Mouse (Mus musculus): ENCODE measurements at regions not wholly inside any gene's neighbourhood (a gene's known extent, or its start where the extent isn't known, plus 50 kb on each side); places are given as distances from the start of the nearest gene placed in this dataset.

DNA sequence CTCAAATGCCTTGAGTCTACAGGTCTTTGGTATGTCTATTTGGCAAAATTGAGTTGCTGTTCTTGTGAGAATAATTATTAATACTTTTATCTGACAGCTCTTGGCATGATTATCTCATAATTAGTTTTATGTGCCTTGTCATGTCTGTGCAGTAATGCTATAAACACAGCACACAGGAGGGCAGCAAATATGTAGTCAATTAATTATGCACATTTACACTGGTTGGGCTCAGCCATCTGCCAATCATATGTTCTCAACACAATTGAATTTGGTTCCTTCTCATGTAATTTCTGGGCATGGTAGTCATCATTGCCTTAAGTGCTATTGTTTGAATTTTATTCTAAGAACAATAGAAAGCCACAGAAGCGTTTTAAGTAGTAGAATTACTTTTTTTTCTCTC lies 1650.7 kb upstream of the Tenm2 start:
- Histone ChIP-seq H3K27ac (ENCODE audit: low read length) (no peak overlapping the region), H3K36me3 (ENCODE audit: control insufficient read depth, insufficient read depth) (no peaks in the 10 kb centered on the region), H3K9ac (replicated peaks; ENCODE audit: low read depth, low read length) (no peak overlapping the region), H3K4me3 (replicated peaks; ENCODE audit: low read length) (no peak overlapping the region), H3K4me1 (replicated peaks; ENCODE audit: control insufficient read depth, insufficient read depth, low read length) (no peaks in the 10 kb centered on the region), H3K27me3 (replicated peaks; ENCODE audit: control insufficient read depth, insufficient read depth, low read length) (no peaks in the 10 kb centered on the region), H3K4me2 (ENCODE audit: low read length) (no peak overlapping the region), H3K9me3 (ENCODE audit: control insufficient read depth, low read length) (no peaks in the 10 kb centered on the region)
- 33% methylated on average over 1 of the region's 1 CpGs for WGBS
- peak; percentile 43; the same call in 1 of the 2 replicates for ATAC-seq

- Histone ChIP-seq H3K9ac (replicated peaks; ENCODE audit: low read depth, low read length) (no peak overlapping the region), H3K4me1 (replicated peaks; ENCODE audit: control insufficient read depth, insufficient read depth, low read length) (no peaks in the 10 kb centered on the region), H3K9me3 (ENCODE audit: control insufficient read depth, low read length) (no peaks in the 10 kb centered on the region), H3K27ac (ENCODE audit: low read length) (no peak overlapping the region), H3K27me3 (replicated peaks; ENCODE audit: control insufficient read depth, insufficient read depth, low read length) (no peaks in the 10 kb centered on the region), H3K4me3 (replicated peaks; ENCODE audit: low read length) (no peak overlapping the region), H3K36me3 (ENCODE audit: control insufficient read depth, insufficient read depth) (no peaks in the 10 kb centered on the region), H3K4me2 (ENCODE audit: low read length) (peak overlapping the region; percentile 20; the same call in 1 of the 2 replicates)
- 16% methylated on average over 9 of the region's 9 CpGs for WGBS
- ATAC-seq = peak; percentile 82
Observed at GRCm38 (mm10) chr11:38861622-38862345, 1626.0 kb upstream of the Tenm2 start.

DNA sequence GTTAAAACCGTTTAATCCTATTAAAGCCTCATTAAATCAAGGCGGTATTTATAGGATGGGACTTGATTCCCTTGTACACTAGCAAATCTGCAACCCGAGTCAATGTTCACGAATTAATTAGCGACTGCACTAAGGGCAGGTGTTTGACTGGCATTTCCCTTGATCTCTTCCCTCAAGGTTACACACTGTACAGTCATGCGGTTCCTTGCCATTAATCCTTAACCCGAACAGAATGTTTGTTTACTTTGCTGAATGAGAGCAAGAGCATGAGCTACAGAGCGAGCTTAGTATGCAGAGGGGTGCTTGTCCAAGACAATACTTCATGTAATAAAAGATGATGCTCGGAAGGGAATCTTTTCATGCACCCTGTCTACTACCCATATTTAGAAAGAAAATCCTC lies 1620.9 kb upstream of the Tenm2 start:
- 67% methylated on average over 9 of the region's 9 CpGs for WGBS
- Histone ChIP-seq H3K27me3 (replicated peaks; ENCODE audit: control insufficient read depth, insufficient read depth, low read length) (no peaks in the 10 kb centered on the region), H3K4me3 (replicated peaks; ENCODE audit: low read length) (no peak overlapping the region), H3K36me3 (ENCODE audit: control insufficient read depth, insufficient read depth) (no peaks in the 10 kb centered on the region), H3K4me2 (ENCODE audit: low read length) (no peak overlapping the region), H3K9me3 (ENCODE audit: control insufficient read depth, low read length) (no peaks in the 10 kb centered on the region), H3K4me1 (replicated peaks; ENCODE audit: control insufficient read depth, insufficient read depth, low read length) (no peaks in the 10 kb centered on the region), H3K27ac (ENCODE audit: low read length) (no peak overlapping the region), H3K9ac (replicated peaks; ENCODE audit: low read depth, low read length) (no peak overlapping the region)
- no peak for ATAC-seq

GRCm38 (mm10) chr11:38829148-38829547 lies 1593.4 kb upstream of the Tenm2 start:
- Histone ChIP-seq H3K4me2 (ENCODE audit: low read length) (no peak overlapping the region), H3K36me3 (ENCODE audit: control insufficient read depth, insufficient read depth) (no peaks in the 10 kb centered on the region), H3K9ac (replicated peaks; ENCODE audit: low read depth, low read length) (no peak overlapping the region), H3K9me3 (ENCODE audit: control insufficient read depth, low read length) (no peaks in the 10 kb centered on the region), H3K27ac (ENCODE audit: low read length) (no peak overlapping the region), H3K27me3 (replicated peaks; ENCODE audit: control insufficient read depth, insufficient read depth, low read length) (no peaks in the 10 kb centered on the region), H3K4me3 (replicated peaks; ENCODE audit: low read length) (no peak overlapping the region), H3K4me1 (replicated peaks; ENCODE audit: control insufficient read depth, insufficient read depth, low read length) (no peaks in the 10 kb centered on the region)
- WGBS = 32% methylated on average over 5 of the region's 5 CpGs
- 0 out of 2 replicates have a peak, but pooled peaks have one; percentile 52 for ATAC-seq

DNA sequence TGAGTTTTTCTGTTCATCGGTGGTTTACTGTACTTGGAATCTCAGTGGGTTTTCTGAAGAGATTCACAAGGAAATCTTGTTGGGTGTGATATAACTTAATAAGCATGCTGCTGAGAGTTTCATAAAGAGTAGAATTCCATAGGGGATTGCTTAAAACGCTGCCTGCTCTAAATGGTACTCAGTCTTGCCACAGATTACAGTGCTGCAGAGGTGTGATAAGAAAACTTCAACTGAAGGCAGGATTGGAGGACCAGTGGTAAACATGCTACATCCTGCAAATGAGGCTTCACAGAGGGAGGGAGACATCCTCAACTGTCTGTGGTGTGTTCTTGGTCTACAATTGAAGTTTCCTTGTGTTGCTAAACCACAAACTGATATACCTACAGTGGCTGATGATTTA lies 1592.6 kb upstream of the Tenm2 start:
- 72% methylated on average over 2 of the region's 2 CpGs for WGBS
- no peak overlapping the region for H3K27ac ChIP-seq (ENCODE audit: low read length)
- no peak for ATAC-seq
- H3K9ac ChIP-seq (replicated peaks; ENCODE audit: low read depth, low read length) = no peak overlapping the region
- no peaks in the 10 kb centered on the region for H3K36me3 ChIP-seq (ENCODE audit: control insufficient read depth, insufficient read depth)
- no peak overlapping the region for H3K4me2 ChIP-seq (ENCODE audit: low read length)
- no peaks in the 10 kb centered on the region for H3K4me1 ChIP-seq (replicated peaks; ENCODE audit: control insufficient read depth, insufficient read depth, low read length)
- no peaks in the 10 kb centered on the region for H3K27me3 ChIP-seq (replicated peaks; ENCODE audit: control insufficient read depth, insufficient read depth, low read length)
- no peak overlapping the region for H3K4me3 ChIP-seq (replicated peaks; ENCODE audit: low read length)
- no peaks in the 10 kb centered on the region for H3K9me3 ChIP-seq (ENCODE audit: control insufficient read depth, low read length)

DNA sequence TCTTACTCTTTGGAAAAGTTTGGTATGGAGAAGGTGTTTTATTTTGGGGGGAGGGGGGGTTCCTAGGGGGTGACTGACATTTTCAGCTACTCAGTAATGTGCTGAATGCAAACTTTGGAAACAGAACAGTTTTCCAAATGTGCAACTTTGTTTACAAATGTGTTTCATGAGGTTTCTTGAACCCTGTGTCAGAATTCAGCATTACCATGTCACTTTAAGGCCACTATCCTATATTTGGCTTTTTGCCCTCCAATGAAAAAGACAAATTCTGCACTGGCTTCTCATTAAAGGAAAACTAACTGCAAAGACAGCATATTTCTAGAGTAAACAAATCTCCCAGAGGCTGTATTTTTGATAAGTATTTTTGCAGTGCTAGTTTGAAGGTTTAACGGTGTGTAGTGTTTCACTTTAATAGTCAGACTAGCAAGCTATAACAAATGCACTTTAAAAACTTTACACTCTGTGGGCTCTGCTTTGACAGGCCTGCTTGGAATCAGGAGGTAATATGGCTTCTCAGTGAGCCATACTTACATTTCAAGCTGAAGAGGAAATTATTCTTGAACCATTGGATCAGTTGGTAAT lies 1589.5 kb upstream of the Tenm2 start:
- no peak for ATAC-seq
- no peak overlapping the region for H3K4me3 ChIP-seq (replicated peaks; ENCODE audit: low read length)
- no peaks in the 10 kb centered on the region for H3K27me3 ChIP-seq (replicated peaks; ENCODE audit: control insufficient read depth, insufficient read depth, low read length)
- WGBS = 95% methylated on average over 1 of the region's 1 CpGs
- no peaks in the 10 kb centered on the region for H3K9me3 ChIP-seq (ENCODE audit: control insufficient read depth, low read length)
- H3K36me3 ChIP-seq (ENCODE audit: control insufficient read depth, insufficient read depth) = no peaks in the 10 kb centered on the region
- H3K4me2 ChIP-seq (ENCODE audit: low read length) = no peak overlapping the region
- no peak overlapping the region for H3K27ac ChIP-seq (ENCODE audit: low read length)
- no peaks in the 10 kb centered on the region for H3K4me1 ChIP-seq (replicated peaks; ENCODE audit: control insufficient read depth, insufficient read depth, low read length)
- no peak overlapping the region for H3K9ac ChIP-seq (replicated peaks; ENCODE audit: low read depth, low read length)

DNA sequence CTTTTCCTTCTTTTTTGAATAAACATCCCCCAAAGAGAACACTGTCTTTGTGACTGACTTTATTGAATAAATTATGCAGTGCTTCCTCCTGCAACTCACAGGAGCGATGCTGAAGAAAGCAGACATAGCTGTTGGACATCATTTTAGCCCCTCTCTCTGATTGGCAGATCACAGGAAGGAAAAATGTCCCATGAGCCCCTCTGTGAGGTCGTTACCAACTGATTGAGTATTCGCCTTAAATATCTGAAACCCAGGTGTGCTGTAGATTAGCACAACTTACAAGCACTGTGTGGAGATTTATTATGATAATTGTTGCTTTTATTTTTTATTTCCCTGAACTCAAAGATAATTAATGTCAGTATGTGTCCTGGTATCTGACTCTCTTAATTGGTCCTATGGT lies 1582.4 kb upstream of the Tenm2 start:
- no peaks in the 10 kb centered on the region for H3K9me3 ChIP-seq (ENCODE audit: control insufficient read depth, low read length)
- WGBS = 51% methylated on average over 3 of the region's 3 CpGs
- H3K4me1 ChIP-seq (replicated peaks; ENCODE audit: control insufficient read depth, insufficient read depth, low read length) = no peaks in the 10 kb centered on the region
- no peak overlapping the region for H3K9ac ChIP-seq (replicated peaks; ENCODE audit: low read depth, low read length)
- no peaks in the 10 kb centered on the region for H3K36me3 ChIP-seq (ENCODE audit: control insufficient read depth, insufficient read depth)
- no peak overlapping the region for H3K27ac ChIP-seq (ENCODE audit: low read length)
- no peaks in the 10 kb centered on the region for H3K27me3 ChIP-seq (replicated peaks; ENCODE audit: control insufficient read depth, insufficient read depth, low read length)
- no peak for ATAC-seq
- H3K4me3 ChIP-seq (replicated peaks; ENCODE audit: low read length) = no peak overlapping the region
- H3K4me2 ChIP-seq (ENCODE audit: low read length) = no peak overlapping the region

DNA sequence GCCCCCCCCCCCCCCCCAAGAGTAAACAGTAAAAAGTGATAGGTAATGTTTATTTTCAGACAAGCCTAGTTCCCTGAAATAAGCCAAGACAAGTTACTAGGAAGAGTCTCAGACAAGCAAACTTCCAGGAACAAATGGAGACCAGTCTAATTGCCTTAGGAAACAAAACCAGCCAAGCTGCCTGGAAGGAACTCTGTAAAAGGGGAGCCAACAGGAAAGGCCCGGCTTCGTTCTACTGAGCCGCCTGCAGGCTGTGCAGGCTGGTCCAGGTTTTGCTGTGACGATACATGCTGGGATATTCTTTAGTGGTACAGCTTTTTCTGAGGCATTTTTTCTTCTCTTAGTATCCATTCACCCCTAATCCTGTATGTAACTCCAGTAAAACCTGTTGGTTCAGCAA lies 1547.8 kb upstream of the Tenm2 start:
- Histone ChIP-seq H3K4me1 (replicated peaks; ENCODE audit: control insufficient read depth, insufficient read depth, low read length) (no peaks in the 10 kb centered on the region), H3K36me3 (ENCODE audit: control insufficient read depth, insufficient read depth) (no peaks in the 10 kb centered on the region), H3K4me2 (ENCODE audit: low read length) (no peak overlapping the region), H3K9ac (replicated peaks; ENCODE audit: low read depth, low read length) (no peak overlapping the region), H3K27ac (ENCODE audit: low read length) (no peak overlapping the region), H3K9me3 (ENCODE audit: control insufficient read depth, low read length) (no peaks in the 10 kb centered on the region), H3K4me3 (replicated peaks; ENCODE audit: low read length) (no peak overlapping the region), H3K27me3 (replicated peaks; ENCODE audit: control insufficient read depth, insufficient read depth, low read length) (no peaks in the 10 kb centered on the region)
- WGBS = 42% methylated on average over 4 of the region's 4 CpGs
- no peak for ATAC-seq

DNA sequence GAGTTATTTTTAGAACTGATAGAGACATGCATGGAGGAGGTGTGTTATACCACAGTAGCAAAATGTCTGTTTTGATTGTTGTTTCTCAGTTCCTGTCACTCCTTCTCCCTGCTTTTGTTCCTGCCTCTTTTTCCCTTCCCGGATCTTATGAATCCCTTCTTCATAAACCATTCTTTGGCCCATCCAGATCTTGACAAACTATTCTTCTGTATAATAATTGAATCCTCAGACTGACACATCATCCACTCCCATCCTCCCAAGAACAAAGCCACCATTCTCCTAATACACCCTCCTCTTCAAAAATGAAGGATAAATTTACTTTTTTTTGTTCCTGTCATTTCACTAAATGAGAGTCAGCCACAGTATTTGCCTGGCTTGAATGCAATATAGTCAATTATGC lies 1543.8 kb upstream of the Tenm2 start:
- H3K36me3 ChIP-seq (ENCODE audit: control insufficient read depth, insufficient read depth) = no peaks in the 10 kb centered on the region
- H3K4me2 ChIP-seq (ENCODE audit: low read length) = no peak overlapping the region
- no peak overlapping the region for H3K27ac ChIP-seq (ENCODE audit: low read length)
- H3K9ac ChIP-seq (replicated peaks; ENCODE audit: low read depth, low read length) = no peak overlapping the region
- H3K9me3 ChIP-seq (ENCODE audit: control insufficient read depth, low read length) = no peaks in the 10 kb centered on the region
- WGBS = 35% methylated on average over 1 of the region's 1 CpGs
- H3K4me3 ChIP-seq (replicated peaks; ENCODE audit: low read length) = no peak overlapping the region
- no peaks in the 10 kb centered on the region for H3K4me1 ChIP-seq (replicated peaks; ENCODE audit: control insufficient read depth, insufficient read depth, low read length)
- ATAC-seq = peak; percentile 61
- no peaks in the 10 kb centered on the region for H3K27me3 ChIP-seq (replicated peaks; ENCODE audit: control insufficient read depth, insufficient read depth, low read length)
